Mouse (Mus musculus) bone marrow macrophage, adult 2 months (primary cell): ENCODE measurements around the gene Pea15a.

Experiments used
- CTCF ChIP-seq: IDR thresholded peaks from 2 replicates; pipeline ENCODE4 v1.5.1; 2012; ENCODE audit warnings: low read depth, mild to moderate bottlenecking, low read length, moderate library complexity
- POLR2A ChIP-seq: IDR thresholded peaks from 2 replicates; pipeline ENCODE4 v1.6.1; 2012; ENCODE audit warnings: mild to moderate bottlenecking, low read depth, low read length, borderline replicate concordance

GRCm38 (mm10) chr1:172229215-172229614 is 22.6 kb upstream of the Pea15a start:
- TF ChIP-seq CTCF (no peak), POLR2A (no peak)
